Mouse (Mus musculus) testis, adult 2 months (tissue): ENCODE measurements around the gene Fbn1.

Source experiments
- CTCF ChIP-seq: fragments of 200-500 bp; IDR thresholded peaks from 2 replicates; pipeline ENCODE4 v1.5.1; 2012; ENCODE audit warnings: low read depth, mild to moderate bottlenecking, inconsistent platforms, low read length, moderate library complexity; ENCODE audit not compliant: control insufficient read depth, insufficient read depth, insufficient replicate concordance
- POLR2A ChIP-seq: fragments of 200-500 bp; IDR thresholded peaks from 2 replicates; pipeline ENCODE4 v1.6.1; 2012; ENCODE audit warnings: low read depth, mild to moderate bottlenecking, inconsistent platforms, low read length, moderate library complexity; ENCODE audit not compliant: control insufficient read depth

DNA sequence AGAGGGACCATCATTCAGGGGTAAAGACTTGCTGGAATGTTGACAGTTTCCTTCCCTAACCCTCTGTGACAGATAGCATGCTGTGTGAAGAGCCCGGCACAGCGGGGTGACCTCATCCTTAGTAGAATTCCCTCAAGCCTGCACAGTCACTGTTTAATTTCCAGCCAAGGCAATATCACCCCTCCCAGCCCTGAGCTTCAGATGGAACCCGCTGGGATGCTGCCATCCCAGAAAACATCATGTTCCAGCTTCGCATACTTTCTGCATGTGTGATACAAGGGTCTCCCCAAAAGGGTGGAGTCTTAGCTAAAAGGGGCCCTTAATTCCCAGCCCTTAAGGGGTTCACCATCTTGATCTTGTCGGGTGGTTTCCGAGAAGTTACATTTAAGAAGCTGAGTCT, 22.9 kb upstream of the Fbn1 start:
- no peak for TF ChIP-seq POLR2A
- TF ChIP-seq CTCF, result no peak
